Mouse (Mus musculus) midbrain, embryonic 14.5 days (tissue): ENCODE data around the gene Depdc1b. TPM values are rescaled to one million over a fixed set of nuclear protein-coding genes. Genes with fewer than 3 reads are reported as not detected.

Source experiments
- ATAC-seq: fragments of 200-750 bp; cut with Nextera tagmentation; 2 replicates; pipeline ENCODE4 v1.8.0; 2017; ENCODE audit warnings: moderate number of reproducible peaks, moderate library complexity; ENCODE audit not compliant: low FRiP score, low TSS enrichment
- DNase-seq: peaks from one replicate; pipeline ENCODE4 v3.0.0-alpha.2; 2015
- H3K27ac ChIP-seq: fragments of 300-500 bp; sonication (generic); replicated peaks from 2 replicates; pipeline ENCODE4 v1.5.1; 2014; ENCODE audit warnings: mild to moderate bottlenecking, low read depth, low read length, moderate library complexity
- H3K27me3 ChIP-seq: fragments of 300-500 bp; sonication (generic); 2 replicates; pipeline ENCODE4 v1.6.1; 2014; ENCODE audit warnings: low read length, control low read depth, mixed read lengths; ENCODE audit not compliant: control insufficient read depth, insufficient read depth
- H3K36me3 ChIP-seq: fragments of 300-500 bp; sonication (generic); 2 replicates; pipeline ENCODE4 v1.6.1; 2014; ENCODE audit warnings: low read length, control low read depth; ENCODE audit not compliant: control insufficient read depth, insufficient read depth
- H3K4me1 ChIP-seq: fragments of 300-500 bp; sonication (generic); 2 replicates; pipeline ENCODE4 v1.6.1; 2014; ENCODE audit warnings: mild to moderate bottlenecking, antibody characterized with exemption, low read length, control low read depth; ENCODE audit not compliant: control insufficient read depth, insufficient read depth
- H3K4me2 ChIP-seq: fragments of 300-500 bp; sonication (generic); 2 replicates; pipeline ENCODE4 v1.6.1; 2014; ENCODE audit warnings: mild to moderate bottlenecking, low read length, moderate library complexity
- H3K4me3 ChIP-seq: fragments of 300-500 bp; sonication (generic); replicated peaks from 2 replicates; pipeline ENCODE4 v1.5.1; 2014; ENCODE audit warnings: low read depth, low read length
- H3K9ac ChIP-seq: fragments of 300-500 bp; sonication (generic); replicated peaks from 2 replicates; pipeline ENCODE4 v1.6.1; 2014; ENCODE audit warnings: mild to moderate bottlenecking, low read length, moderate library complexity
- H3K9me3 ChIP-seq: fragments of 300-500 bp; sonication (generic); 2 replicates; pipeline ENCODE4 v1.6.1; 2016; ENCODE audit warnings: low read length, control low read depth, mixed read lengths; ENCODE audit not compliant: control insufficient read depth
- WGBS: fragments of 180-500 bp; shearing (Covaris S2); extraction: QIAGEN DNeasy Blood & Tissue Kit; methylation state at CpG from one replicate; pipeline ENCODE4 v1.1.7; 2014; 5-methylcytosine and 5-hydroxymethylcytosine counted together
- polyA plus RNA-seq: library from polyadenylated mRNA; unstranded; fragments of >200 nt; fragmentation: Nextera tagmentation; extraction: Ambion mirVana; gene quantifications from 2 replicates; pipeline ENCODE4 v1.2.1, GENCODE M21; 2014

Gene Depdc1b
- polyA plus RNA-seq, 1 experiment from 2014 or later: 2.5 TPM

DNA sequence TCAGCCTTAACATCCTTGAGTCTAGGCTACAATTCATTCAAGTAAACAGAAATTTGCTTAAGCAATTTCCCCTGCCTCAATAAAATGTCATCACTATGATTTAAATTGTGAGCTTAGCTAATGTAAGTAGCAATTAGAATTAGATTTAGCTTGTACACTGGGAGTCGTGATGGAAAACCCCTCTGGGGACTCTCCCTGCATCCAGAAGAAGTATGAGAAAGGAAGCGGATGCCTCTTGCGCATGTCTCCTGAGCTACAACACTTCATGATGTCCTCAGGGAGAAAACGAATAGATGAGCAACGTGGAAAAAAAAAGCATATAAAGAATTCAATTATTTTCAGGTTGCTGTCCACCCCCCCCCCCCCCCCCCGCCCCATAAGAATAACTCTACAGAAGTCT lies 112.7 kb downstream of the Depdc1b start:
- peaks cover 3% of the 10 kb centered on the region; the same call in 1 of the 2 replicates for H3K4me1 ChIP-seq
- no peaks in the 10 kb centered on the region for H3K36me3 ChIP-seq
- H3K9ac ChIP-seq: no peak overlapping the region
- no peak overlapping the region for H3K4me2 ChIP-seq
- no peak overlapping the region for H3K27ac ChIP-seq
- H3K27me3 ChIP-seq: no peaks in the 10 kb centered on the region
- WGBS: 72% methylated on average over 6 of the region's 6 CpGs
- ATAC-seq: no peak
- peak; percentile 50 for DNase-seq
- no peaks in the 10 kb centered on the region for H3K9me3 ChIP-seq
- no peak overlapping the region for H3K4me3 ChIP-seq

DNA sequence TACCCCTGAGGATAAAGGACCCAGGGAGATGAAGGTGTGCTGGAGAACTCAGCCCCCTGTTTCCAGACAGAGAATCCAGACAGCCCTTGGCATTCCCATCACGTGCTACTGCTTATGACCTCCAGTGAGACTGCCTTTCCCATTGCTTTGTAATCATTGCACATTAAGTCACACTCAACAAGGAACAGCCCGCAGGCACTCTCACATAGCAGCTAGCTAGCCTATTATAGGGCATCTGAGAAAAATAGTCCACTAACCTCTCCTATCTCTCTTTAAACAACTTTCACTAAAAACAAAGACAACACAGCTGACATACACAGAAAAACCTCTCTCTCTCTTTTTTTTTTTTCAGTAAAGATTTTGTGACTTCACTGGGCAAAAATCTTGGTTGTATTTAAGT lies 113.5 kb downstream of the Depdc1b start:
- Histone ChIP-seq H3K4me3 (no peak overlapping the region), H3K4me2 (no peak overlapping the region), H3K27me3 (no peaks in the 10 kb centered on the region), H3K27ac (0 out of 2 replicates have a peak overlapping the region, but pooled peaks have one; percentile 26), H3K36me3 (no peaks in the 10 kb centered on the region), H3K9me3 (no peaks in the 10 kb centered on the region), H3K9ac (no peak overlapping the region), H3K4me1 (peaks cover 3% of the 10 kb centered on the region; the same call in 1 of the 2 replicates)
- ATAC-seq (no peak), DNase-seq (peak; percentile 27)
- 81% methylated on average over 2 of the region's 2 CpGs for WGBS

DNA sequence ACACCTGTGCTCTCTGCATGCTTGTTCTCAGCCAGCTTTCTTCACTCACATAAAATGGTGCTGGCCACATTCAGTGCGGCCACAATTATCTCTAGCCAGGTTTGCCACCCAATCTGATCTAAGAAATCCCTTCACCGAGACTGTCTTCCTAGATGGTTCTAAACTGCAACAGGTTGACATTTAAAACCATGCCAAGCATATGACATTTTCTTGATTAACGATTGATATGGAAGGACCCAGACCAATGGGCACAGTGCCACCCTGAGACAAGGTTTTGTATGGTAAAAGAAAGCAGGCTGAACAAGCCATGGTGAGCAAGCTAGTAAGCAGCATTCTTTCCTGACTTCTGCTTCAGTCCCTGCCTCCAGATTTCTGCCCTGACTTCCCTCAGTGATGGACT lies 115.6 kb downstream of the Depdc1b start:
- Histone ChIP-seq H3K36me3 (no peaks in the 10 kb centered on the region), H3K27me3 (no peaks in the 10 kb centered on the region), H3K27ac (no peak overlapping the region), H3K4me2 (no peak overlapping the region), H3K9ac (no peak overlapping the region), H3K4me3 (no peak overlapping the region), H3K4me1 (0 out of 2 replicates have a peak, but pooled peaks cover 3% of the 10 kb centered on the region), H3K9me3 (no peaks in the 10 kb centered on the region)
- DNase-seq (no peak), ATAC-seq (no peak)
- WGBS: 94% methylated on average over 3 of the region's 3 CpGs

DNA sequence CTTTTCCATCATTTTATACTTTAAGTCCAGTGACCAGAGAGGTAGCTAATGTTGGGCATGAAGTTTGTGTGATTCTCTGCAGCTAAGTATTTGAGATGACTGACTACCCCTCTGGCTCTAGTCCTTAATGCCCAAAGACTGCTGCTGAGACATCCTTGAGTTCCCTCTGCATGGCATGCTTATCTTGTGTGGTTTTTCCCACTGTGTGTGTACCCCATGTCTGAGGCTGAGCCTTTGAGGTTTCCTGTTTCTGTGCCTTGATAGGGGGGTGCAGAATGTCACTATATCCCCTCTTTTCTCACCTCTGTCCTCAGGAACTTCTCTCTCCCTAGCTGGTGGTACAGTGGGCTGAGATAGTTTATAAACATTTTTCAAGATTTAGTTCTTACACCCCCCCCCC lies 119.6 kb downstream of the Depdc1b start:
- Histone ChIP-seq H3K9ac (no peak overlapping the region), H3K4me2 (no peak overlapping the region), H3K36me3 (no peaks in the 10 kb centered on the region), H3K4me3 (no peak overlapping the region), H3K27me3 (no peaks in the 10 kb centered on the region), H3K9me3 (no peaks in the 10 kb centered on the region), H3K27ac (no peak overlapping the region), H3K4me1 (no peaks in the 10 kb centered on the region)
- ATAC-seq: no peak
- DNase-seq: no peak

DNA sequence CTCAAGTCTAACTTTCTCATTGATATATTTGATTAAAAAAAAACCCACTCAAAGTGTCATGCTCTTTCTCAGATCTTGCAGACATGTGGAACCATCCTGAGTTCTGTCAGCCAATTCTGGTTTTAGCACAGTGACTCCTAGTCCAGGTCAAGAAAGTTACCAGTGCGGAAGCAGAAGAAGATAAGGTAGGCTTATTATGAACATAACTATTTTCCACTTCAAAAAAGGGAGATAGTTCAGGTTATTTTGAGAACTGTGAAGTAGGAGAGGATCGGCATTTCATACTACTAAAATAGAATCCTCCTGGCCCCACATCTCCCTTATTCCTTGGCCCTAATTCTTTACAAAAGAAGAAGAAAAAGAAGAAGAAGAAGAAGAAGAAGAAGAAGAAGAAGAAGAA lies 121.3 kb downstream of the Depdc1b start:
- no peaks in the 10 kb centered on the region for H3K36me3 ChIP-seq
- H3K27me3 ChIP-seq: no peaks in the 10 kb centered on the region
- H3K27ac ChIP-seq: no peak overlapping the region
- H3K9ac ChIP-seq: no peak overlapping the region
- no peaks in the 10 kb centered on the region for H3K9me3 ChIP-seq
- no peaks in the 10 kb centered on the region for H3K4me1 ChIP-seq
- H3K4me2 ChIP-seq: no peak overlapping the region
- 96% methylated on average over 2 of the region's 2 CpGs for WGBS
- no peak overlapping the region for H3K4me3 ChIP-seq
- DNase-seq (no peak), ATAC-seq (no peak)

DNA sequence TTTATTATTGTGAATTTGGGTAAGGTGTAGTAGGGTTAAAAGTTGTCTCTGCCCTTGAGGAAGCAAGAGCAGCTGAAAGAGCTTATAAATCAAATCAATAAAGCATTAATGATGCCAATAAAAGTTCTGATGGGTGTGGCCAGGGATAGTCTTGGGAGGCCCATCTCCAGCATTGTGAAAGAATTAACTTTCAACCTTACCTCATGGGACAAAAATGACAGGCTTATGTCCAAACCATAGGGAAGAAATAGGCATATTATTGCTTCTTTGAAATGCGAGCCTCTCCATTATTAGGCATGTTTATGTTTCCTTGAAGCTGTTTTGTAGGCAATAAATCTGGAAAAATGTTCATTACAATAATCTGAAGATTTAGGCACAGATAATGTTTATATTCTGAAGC lies 122.9 kb downstream of the Depdc1b start:
- 93% methylated on average over 1 of the region's 1 CpGs for WGBS

DNA sequence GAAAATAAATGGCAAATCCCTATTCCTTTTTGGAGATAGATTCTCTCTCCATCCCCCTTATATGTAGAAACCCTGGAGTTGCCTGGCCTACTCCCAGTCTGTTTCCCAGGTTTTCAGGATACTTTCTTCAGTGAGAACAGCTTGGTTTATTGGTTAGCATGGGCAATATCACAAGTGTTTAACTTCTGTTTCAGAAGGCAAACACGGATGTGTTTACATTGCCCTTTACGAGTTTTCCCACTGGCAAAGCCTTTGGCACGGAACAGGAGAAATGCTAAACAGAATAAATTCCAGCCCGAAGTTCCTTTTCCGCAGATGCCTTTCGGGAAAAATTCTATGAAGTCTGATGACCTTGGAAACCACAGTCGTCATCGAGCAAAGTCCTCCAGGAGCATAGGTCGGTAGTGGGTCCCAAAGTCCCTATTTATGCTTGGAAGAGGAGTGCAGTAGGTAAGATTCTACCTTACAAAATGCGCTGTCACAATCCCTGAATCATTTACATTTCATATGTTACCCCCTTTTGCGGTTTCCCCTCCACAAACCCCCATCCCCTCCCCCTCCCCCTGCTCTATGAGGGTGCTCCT lies 132.3 kb downstream of the Depdc1b start:
- peak; percentile 16 for DNase-seq
- no peaks in the 10 kb centered on the region for H3K9me3 ChIP-seq
- H3K4me3 ChIP-seq: no peak overlapping the region
- H3K27ac ChIP-seq: no peak overlapping the region
- no peaks in the 10 kb centered on the region for H3K4me1 ChIP-seq
- ATAC-seq: no peak
- H3K36me3 ChIP-seq: no peaks in the 10 kb centered on the region
- no peaks in the 10 kb centered on the region for H3K27me3 ChIP-seq
- H3K9ac ChIP-seq: no peak overlapping the region
- WGBS: 77% methylated on average over 11 of the region's 11 CpGs
- no peak overlapping the region for H3K4me2 ChIP-seq

More for the DNA sequence above, 122.9 kb downstream of the Depdc1b start:
- Histone ChIP-seq H3K36me3 (no peaks in the 10 kb centered on the region), H3K4me1 (no peaks in the 10 kb centered on the region), H3K9me3 (no peaks in the 10 kb centered on the region), H3K4me3 (no peak overlapping the region), H3K27me3 (no peaks in the 10 kb centered on the region), H3K4me2 (no peak overlapping the region), H3K27ac (no peak overlapping the region), H3K9ac (no peak overlapping the region)
- ATAC-seq (no peak), DNase-seq (no peak)

DNA sequence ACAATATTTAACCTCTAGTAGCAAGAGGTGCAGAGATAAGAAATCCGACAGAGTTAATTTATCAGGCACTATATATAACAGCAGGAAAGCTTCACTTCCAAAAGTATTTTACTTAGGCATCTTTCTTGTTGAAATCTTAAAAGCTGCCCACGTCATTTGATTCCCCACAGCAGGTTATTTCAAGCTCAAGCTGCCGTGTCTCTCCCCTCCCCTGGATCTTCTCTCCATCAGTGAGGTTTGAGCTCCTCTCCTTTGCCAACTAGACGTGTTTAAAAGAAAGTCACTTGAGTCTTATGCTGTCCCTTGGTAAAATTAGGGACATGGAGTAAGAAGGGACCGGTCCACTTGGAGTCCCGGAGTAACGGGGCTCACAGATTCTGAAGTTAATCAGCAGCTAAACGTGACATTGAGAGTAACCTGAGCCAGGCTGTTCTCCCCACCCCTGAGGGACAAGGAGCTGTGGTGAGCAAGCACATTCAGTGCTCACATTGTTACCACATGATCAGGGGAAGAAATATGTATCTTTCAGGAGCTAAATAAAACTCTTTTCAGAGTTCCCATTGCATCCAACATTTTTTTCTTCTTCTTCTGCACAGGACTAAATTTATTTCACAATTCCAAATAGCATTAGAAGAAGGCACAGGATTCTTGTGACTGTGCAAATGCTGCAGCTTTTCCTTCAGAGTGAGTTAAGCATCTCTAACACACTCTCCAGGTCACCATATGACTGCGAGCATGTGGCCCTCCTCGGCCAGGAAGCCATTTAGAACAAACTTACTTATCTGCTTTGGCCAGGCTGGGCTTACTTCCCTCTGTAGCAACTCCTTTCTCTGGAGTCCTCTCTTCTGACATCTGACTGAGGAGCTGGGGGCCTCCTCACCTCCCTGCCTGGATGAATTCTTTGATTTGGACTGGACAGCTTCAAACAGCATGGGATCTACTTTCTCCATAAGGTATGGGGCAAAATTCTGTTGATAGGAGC lies 133.3 kb downstream of the Depdc1b start, which contains the start of gene Pde4d:
Pde4d (plus strand) TSS at position 833 of the 982 bp plus-strand sequence.
- 59% methylated on average over 10 of the region's 10 CpGs for WGBS
- no peaks in the 10 kb centered on the region for H3K27me3 ChIP-seq
- ATAC-seq (no peak), DNase-seq (no peak)
- H3K27ac ChIP-seq: no peak within 1 kb of the TSS
- H3K4me2 ChIP-seq: no peak within 1 kb of the TSS
- H3K4me1 ChIP-seq: no peaks in the 10 kb centered on the region
- no peaks in the 10 kb centered on the region for H3K9me3 ChIP-seq
- no peak within 1 kb of the TSS for H3K9ac ChIP-seq
- no peaks in the 10 kb centered on the region for H3K36me3 ChIP-seq
- no peak within 1 kb of the TSS for H3K4me3 ChIP-seq
